Mouse (Mus musculus): ENCODE data around the gene Ifih1.

DNA sequence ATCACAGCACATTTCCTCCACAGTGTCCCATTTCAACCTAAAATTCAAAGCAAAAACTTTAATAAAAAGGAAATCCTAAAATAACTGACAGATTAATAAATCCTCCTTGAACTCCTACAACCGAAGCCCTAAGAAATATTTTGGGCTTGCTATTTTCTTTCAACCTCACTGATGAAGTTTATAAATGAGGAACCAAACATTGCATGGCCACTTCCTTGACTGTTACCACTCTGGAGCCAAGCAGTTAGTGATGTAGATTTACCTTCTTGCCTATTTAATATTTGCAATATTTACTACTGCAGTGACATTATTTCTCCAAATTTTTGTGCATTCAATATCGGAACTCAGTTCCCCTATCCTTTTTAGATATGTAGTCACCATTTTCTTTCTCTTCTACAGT is 6.2 kb downstream of the Ifih1 start:
- TF ChIP-seq POLR2A (IDR thresholded peaks at IDR 0.05; ENCODE audit: low read depth, low read length) (no peak), CTCF (IDR thresholded peaks at IDR 0.05; ENCODE audit: borderline replicate concordance, insufficient read depth, low read length) (no peak)

Data from embryonic fibroblast, embryonic 13.5 days (primary cell).